Mouse (Mus musculus): ENCODE measurements around the gene Dyrk1a.
A peak's percentile ranks its signal among the peaks of the same experiment; 100 is the strongest.

The Dyrk1a gene

GRCm38 (mm10) chr16:94569229-94570176, at the start of gene Dyrk1a:
Gene Dyrk1a (plus strand): TSS chr16:94570010.
- DNase-seq: peak; percentile 99

- no peak for DNase-seq
Observed at GRCm38 (mm10) chr16:94523594-94524377, 46.0 kb upstream of the Dyrk1a start.

- no peak for DNase-seq
Observed at GRCm38 (mm10) chr16:94524691-94525090, 45.1 kb upstream of the Dyrk1a start.

- no peak for DNase-seq
Observed at GRCm38 (mm10) chr16:94525955-94526343, 43.9 kb upstream of the Dyrk1a start.

- peak; percentile 96 to 97 for DNase-seq
Observed at GRCm38 (mm10) chr16:94526344-94527151, 43.3 kb upstream of the Dyrk1a start, which contains the start of gene Vps26c. Gene Vps26c (minus strand): TSS chr16:94526830.

- no peak for DNase-seq
Observed at GRCm38 (mm10) chr16:94527152-94527534, 42.7 kb upstream of the Dyrk1a start.

- DNase-seq: no peak
Observed at GRCm38 (mm10) chr16:94527546-94527945, 42.3 kb upstream of the Dyrk1a start.

GRCm38 (mm10) chr16:94531268-94531667, 38.5 kb upstream of the Dyrk1a start:
- no peak for DNase-seq

GRCm38 (mm10) chr16:94533679-94534078, 36.1 kb upstream of the Dyrk1a start:
- DNase-seq: no peak

- DNase-seq: no peak
Observed at GRCm38 (mm10) chr16:94535716-94536115, 34.1 kb upstream of the Dyrk1a start.

- DNase-seq: no peak
Observed at GRCm38 (mm10) chr16:94536417-94537158, 33.2 kb upstream of the Dyrk1a start.

- no peak for DNase-seq
Observed at GRCm38 (mm10) chr16:94537159-94537527, 32.7 kb upstream of the Dyrk1a start.

- DNase-seq: no peak
Observed at GRCm38 (mm10) chr16:94540140-94540539, 29.7 kb upstream of the Dyrk1a start.

GRCm38 (mm10) chr16:94542898-94543297, 26.9 kb upstream of the Dyrk1a start:
- DNase-seq: no peak

GRCm38 (mm10) chr16:94544540-94545105, 25.2 kb upstream of the Dyrk1a start:
- DNase-seq: no peak

GRCm38 (mm10) chr16:94545781-94546562, 23.8 kb upstream of the Dyrk1a start:
- DNase-seq: no peak

GRCm38 (mm10) chr16:94549813-94550212, 20.0 kb upstream of the Dyrk1a start:
- DNase-seq: no peak

- DNase-seq: no peak
Observed at GRCm38 (mm10) chr16:94551934-94552333, 17.9 kb upstream of the Dyrk1a start.

- no peak for DNase-seq
Observed at GRCm38 (mm10) chr16:94555346-94555745, 14.5 kb upstream of the Dyrk1a start.

GRCm38 (mm10) chr16:94556228-94556627, 13.6 kb upstream of the Dyrk1a start:
- no peak for DNase-seq

- no peak for DNase-seq
Observed at GRCm38 (mm10) chr16:94559282-94559681, 10.5 kb upstream of the Dyrk1a start.

All from spleen, adult 18-20 months (tissue).